Mouse (Mus musculus) lung, adult 2 months (tissue): ENCODE data around the gene Ncam1.

Experiments used
- CTCF ChIP-seq: fragments of 200-500 bp; IDR thresholded peaks from 2 replicates; pipeline ENCODE4 v1.5.1; 2011; ENCODE audit warnings: mild to moderate bottlenecking, low read length, control low read depth; ENCODE audit not compliant: insufficient read depth
- POLR2A ChIP-seq: fragments of 200-500 bp; IDR thresholded peaks from 2 replicates; pipeline ENCODE4 v1.6.1; 2011; ENCODE audit warnings: low read depth, mild to moderate bottlenecking, control low read depth, low read length, borderline replicate concordance; ENCODE audit errors: extremely low read depth

- TF ChIP-seq CTCF (no peak), POLR2A (no peak)
Measured at GRCm38 (mm10) chr9:49605351-49605750, 193.4 kb downstream of the Ncam1 start.
